Mouse (Mus musculus) lung, postnatal 0 days (tissue): ENCODE results near the gene Lrig3.

Source experiments
- CTCF ChIP-seq: IDR thresholded peaks from 2 replicates; pipeline ENCODE4 v1.5.1; 2016; ENCODE audit warnings: antibody characterized with exemption, mild to moderate bottlenecking
- EP300 ChIP-seq: IDR thresholded peaks from 2 replicates; pipeline ENCODE4 v1.6.1; 2016; ENCODE audit warnings: antibody characterized with exemption, mild to moderate bottlenecking, control low read depth

DNA sequence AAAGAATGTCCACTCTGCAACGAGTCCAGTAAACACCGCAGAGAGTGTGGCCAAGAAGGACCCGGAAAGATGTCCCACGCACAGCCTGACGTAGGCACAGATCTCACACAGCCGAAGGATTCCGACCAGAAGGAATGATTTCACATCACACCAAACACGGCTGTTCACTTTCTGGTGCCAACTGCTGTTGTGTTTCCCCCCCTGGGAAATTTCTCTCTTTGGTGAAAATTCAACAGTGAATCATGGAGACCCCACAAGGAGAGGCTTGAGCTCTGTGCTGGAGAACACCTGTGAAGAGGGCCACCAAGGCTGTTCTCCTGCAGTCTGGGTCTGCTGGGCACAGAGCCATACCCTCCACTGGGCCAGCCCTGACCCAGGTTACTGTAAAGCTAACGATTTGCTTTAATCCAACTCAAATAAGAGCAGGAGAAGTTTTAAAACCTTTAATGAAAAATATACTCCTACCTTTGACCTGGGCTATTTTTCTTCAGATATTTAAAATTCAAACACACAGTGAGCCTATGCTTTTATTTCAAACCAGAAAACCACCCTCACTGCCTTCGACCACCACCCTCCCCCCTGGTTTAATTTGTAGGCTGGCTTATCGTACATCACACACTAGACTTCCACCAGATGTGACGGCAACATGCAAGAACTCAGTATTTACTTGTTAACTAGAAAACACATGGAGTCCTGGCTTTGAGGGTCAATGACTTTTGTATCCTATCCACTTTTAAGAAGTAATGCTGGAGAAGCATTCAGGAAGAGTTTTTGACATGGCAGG is 11.0 kb upstream of the Lrig3 start:
- TF ChIP-seq CTCF (no peak), EP300 (no peak)
